Mouse (Mus musculus): ENCODE measurements around the gene Zfyve9.

DNA sequence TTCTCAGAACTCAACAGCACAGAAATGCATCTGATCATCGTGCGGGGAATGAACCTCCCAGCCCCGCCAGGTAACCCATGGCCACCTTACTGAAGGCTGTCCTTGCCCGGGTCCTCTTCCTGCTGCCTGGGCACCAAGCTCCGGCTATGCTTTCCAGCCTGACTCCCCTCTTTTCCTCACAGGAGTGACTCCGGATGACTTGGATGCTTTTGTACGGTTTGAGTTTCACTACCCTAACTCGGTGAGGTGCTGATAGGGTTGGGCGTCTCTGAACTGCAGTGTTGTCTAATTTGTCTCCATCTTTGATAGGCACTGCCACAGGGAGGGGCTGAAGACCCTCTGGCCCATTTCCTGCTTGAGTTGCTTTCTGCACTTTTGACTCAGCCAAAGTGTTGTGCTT is 150.5 kb downstream of the Zfyve9 start:
- TF ChIP-seq POLR2A (IDR thresholded peaks at IDR 0.05; ENCODE audit: insufficient read depth, low read depth, low read length) = no peak
- TF ChIP-seq CTCF (IDR thresholded peaks at IDR 0.05; ENCODE audit: insufficient read depth, low read depth, low read length) = no peak
